Mouse (Mus musculus): Measurements from ENCODE around the gene Dppa3.

DNA sequence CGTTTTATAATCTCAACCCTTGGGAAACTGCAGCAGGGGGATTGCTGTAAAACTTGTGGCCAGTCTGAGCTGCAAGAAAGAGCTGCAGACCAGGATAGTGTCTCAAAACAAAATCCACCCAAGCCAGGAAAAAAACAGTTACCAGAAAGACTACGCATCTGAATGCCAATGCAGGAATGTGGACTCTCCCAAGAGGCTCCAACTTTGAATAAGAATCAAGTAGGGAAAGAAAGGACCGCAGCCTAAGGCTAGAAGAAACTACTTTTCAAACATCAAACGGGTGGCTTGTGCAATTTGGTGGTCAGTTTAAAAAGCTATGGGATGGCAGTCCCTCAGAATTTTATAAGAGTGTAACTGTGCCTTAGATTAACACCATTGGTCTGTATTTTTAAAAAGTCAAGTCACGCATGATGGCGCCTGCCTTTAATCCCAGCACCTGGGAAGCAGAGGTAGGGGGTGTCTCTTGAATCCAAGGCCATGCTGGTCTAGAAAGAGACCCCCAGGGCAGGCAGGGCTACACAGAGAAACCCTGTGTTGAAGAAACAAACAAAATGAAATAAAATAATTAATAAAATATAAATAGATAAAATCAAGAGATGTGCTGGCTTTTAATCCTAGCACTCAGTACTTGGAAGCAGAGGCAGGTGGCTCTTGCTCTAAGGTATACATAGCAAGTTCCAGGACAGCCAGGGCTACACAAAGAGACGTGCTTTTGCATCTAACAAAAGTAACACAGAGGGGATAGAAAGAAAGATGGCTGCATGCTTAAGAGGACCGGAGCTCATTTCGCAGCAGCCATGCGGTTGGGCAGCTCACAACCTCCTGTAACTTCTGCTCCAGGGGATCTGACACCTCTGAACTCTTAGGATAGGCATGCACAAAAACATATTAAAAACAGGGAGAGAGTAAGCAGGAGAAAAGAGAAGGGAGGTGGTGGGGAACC, 17.5 kb upstream of the Dppa3 start:
- no peak for TF ChIP-seq POLR2A (IDR thresholded peaks at IDR 0.05; ENCODE audit: insufficient read length, low read depth)
- TF ChIP-seq POLR2AphosphoS2 (IDR thresholded peaks at IDR 0.05; ENCODE audit: insufficient read length, low read depth): no peak
- TF ChIP-seq TCF12 (IDR thresholded peaks at IDR 0.05; ENCODE audit: insufficient read depth, poor library complexity, severe bottlenecking): no peak
- no peak for TF ChIP-seq MYOD1 (IDR thresholded peaks at IDR 0.05; ENCODE audit: control insufficient read depth in 1 of 3, insufficient read length in 2 of 3, low read depth in 2 of 3)
- no peak for TF ChIP-seq E2F4 (IDR thresholded peaks at IDR 0.05; ENCODE audit: insufficient read depth)
- TF ChIP-seq MAX (IDR thresholded peaks at IDR 0.05; ENCODE audit: low read depth): no peak
- no peak for TF ChIP-seq MYOG (IDR thresholded peaks at IDR 0.05; ENCODE audit: control insufficient read depth in 1 of 3, insufficient read depth in 1 of 3, insufficient read length in 2 of 3, low read depth in 2 of 3)
- TF ChIP-seq SRF (IDR thresholded peaks at IDR 0.05; ENCODE audit: control insufficient read depth, insufficient read length, low read depth): no peak
- TF ChIP-seq TCF3 (IDR thresholded peaks at IDR 0.05; ENCODE audit: insufficient read length, low read depth): no peak
